Mouse (Mus musculus) embryonic facial prominence, embryonic 14.5 days (tissue): ENCODE data around the gene Sema4d. TPM values are rescaled to one million over a fixed set of nuclear protein-coding genes. Genes with fewer than 3 reads are reported as not detected.

Source experiments
- ATAC-seq: fragments of 200-750 bp; cut with Nextera tagmentation; 2 replicates; pipeline ENCODE4 v1.8.0; 2017; ENCODE audit warnings: low read depth, moderate number of reproducible peaks, moderate TSS enrichment
- DNase-seq: peaks from one replicate; pipeline ENCODE4 v3.0.0-alpha.2; 2015; ENCODE audit warnings: low spot score
- H3K27ac ChIP-seq: fragments of 300-500 bp; sonication (generic); replicated peaks from 2 replicates; pipeline ENCODE4 v1.5.1; 2014; ENCODE audit warnings: low read depth, mild to moderate bottlenecking, low read length, moderate library complexity
- H3K27me3 ChIP-seq: fragments of 300-500 bp; sonication (generic); replicated peaks from 2 replicates; pipeline ENCODE4 v1.6.1; 2014; ENCODE audit warnings: low read length; ENCODE audit not compliant: control insufficient read depth, insufficient read depth
- H3K36me3 ChIP-seq: fragments of 300-500 bp; sonication (generic); 2 replicates; pipeline ENCODE4 v1.6.1; 2014; ENCODE audit warnings: low read length, mixed read lengths; ENCODE audit not compliant: control insufficient read depth, insufficient read depth
- H3K4me1 ChIP-seq: fragments of 300-500 bp; sonication (generic); 2 replicates; pipeline ENCODE4 v1.6.1; 2014; ENCODE audit warnings: antibody characterized with exemption, low read length; ENCODE audit not compliant: control insufficient read depth, insufficient read depth
- H3K4me2 ChIP-seq: fragments of 300-500 bp; sonication (generic); 2 replicates; pipeline ENCODE4 v1.6.1; 2014; ENCODE audit warnings: low read depth, mild to moderate bottlenecking, low read length, moderate library complexity, mixed read lengths
- H3K4me3 ChIP-seq: fragments of 300-500 bp; sonication (generic); 2 replicates; pipeline ENCODE4 v1.5.1; 2014; ENCODE audit warnings: low read depth, mild to moderate bottlenecking, low read length
- H3K9ac ChIP-seq: fragments of 300-500 bp; sonication (generic); 2 replicates; pipeline ENCODE4 v1.6.1; 2014; ENCODE audit warnings: low read depth, mild to moderate bottlenecking, low read length, moderate library complexity, mixed read lengths
- H3K9me3 ChIP-seq: fragments of 300-500 bp; sonication (generic); 2 replicates; pipeline ENCODE4 v1.6.1; 2016; ENCODE audit warnings: low read length; ENCODE audit not compliant: control insufficient read depth
- WGBS: fragments of 180-500 bp; shearing (Covaris S2); extraction: QIAGEN DNeasy Blood & Tissue Kit; methylation state at CpG from one replicate; pipeline ENCODE4 v1.1.7; 2014; 5-methylcytosine and 5-hydroxymethylcytosine counted together
- polyA plus RNA-seq: library from polyadenylated mRNA; unstranded; fragments of >200 nt; fragmentation: Nextera tagmentation; extraction: Ambion mirVana; gene quantifications from 2 replicates; pipeline ENCODE4 v1.2.1, GENCODE M21; 2014

Sema4d gene
- polyA plus RNA-seq, 1 experiment from 2014 or later = 11.7 TPM

- no peak overlapping the region for H3K4me2 ChIP-seq
- DNase-seq = no peak
- H3K27ac ChIP-seq = no peak overlapping the region; the same call in 1 of the 2 replicates
- H3K36me3 ChIP-seq = no peaks in the 10 kb centered on the region
- ATAC-seq = no peak
- WGBS = 62% methylated on average over 13 of the region's 13 CpGs
- peaks cover 10% of the 10 kb centered on the region; the same call in 1 of the 2 replicates for H3K4me1 ChIP-seq
- no peak overlapping the region for H3K9ac ChIP-seq
- H3K4me3 ChIP-seq = no peak overlapping the region
- H3K9me3 ChIP-seq = no peaks in the 10 kb centered on the region
- H3K27me3 ChIP-seq = no peaks in the 10 kb centered on the region
These were observed 57.3 kb downstream of the Sema4d start for GRCm38 (mm10) chr13:51736007-51736911.

DNA sequence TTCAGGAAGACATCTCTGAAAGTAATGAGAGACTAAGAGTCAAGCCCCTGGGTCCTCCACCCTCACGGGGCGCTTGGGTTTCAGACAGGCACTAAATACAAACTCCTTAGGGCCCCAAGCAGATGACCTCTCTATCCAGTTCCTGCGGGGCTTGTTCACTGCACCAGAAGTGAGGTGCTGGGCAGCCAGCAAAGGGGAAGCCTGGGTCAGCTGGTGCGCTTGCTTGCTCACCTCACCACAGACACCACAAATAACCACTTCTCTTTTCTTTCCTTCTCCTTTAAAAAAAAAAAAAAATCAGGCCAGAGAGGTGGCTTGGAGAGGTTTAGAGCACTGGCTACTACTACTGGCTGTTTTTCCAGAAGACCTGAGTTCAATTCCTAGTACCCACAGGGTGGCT is 59.0 kb downstream of the Sema4d start:
- Histone ChIP-seq H3K27me3 (no peaks in the 10 kb centered on the region), H3K4me1 (peaks cover 20% of the 10 kb centered on the region), H3K36me3 (no peaks in the 10 kb centered on the region), H3K27ac (no peak overlapping the region), H3K9me3 (no peaks in the 10 kb centered on the region), H3K4me2 (no peak overlapping the region), H3K4me3 (no peak overlapping the region), H3K9ac (no peak overlapping the region)
- no peak for DNase-seq
- ATAC-seq = no peak
- WGBS = 78% methylated on average over 4 of the region's 4 CpGs

GRCm38 (mm10) chr13:51732097-51732664 is 61.4 kb downstream of the Sema4d start:
- Histone ChIP-seq H3K4me2 (no peak overlapping the region), H3K27me3 (no peaks in the 10 kb centered on the region), H3K9me3 (no peaks in the 10 kb centered on the region), H3K9ac (no peak overlapping the region), H3K36me3 (no peaks in the 10 kb centered on the region), H3K27ac (no peak overlapping the region), H3K4me3 (no peak overlapping the region), H3K4me1 (peaks cover 16% of the 10 kb centered on the region)
- 72% methylated on average over 14 of the region's 14 CpGs for WGBS
- no peak for DNase-seq
- ATAC-seq = no peak

DNA sequence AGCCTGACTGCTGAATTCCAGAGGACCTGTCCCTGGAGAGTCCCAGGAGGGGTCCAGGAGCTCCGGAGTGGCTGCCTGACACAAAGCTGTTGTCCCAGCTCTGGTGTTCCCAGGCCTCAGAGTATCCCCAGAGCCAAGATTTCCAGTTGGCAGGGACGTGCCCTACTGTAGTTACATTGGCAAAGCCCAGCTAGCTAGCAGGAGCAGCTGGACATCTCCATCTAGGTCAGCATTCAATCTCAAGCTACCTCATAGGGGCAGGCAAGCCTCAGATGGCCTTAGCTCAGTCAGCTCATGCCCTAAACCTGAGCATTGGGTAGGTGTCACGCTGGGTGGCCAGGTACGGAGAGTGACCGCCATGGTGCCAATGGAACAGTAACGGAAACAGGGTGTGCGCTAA is 62.1 kb downstream of the Sema4d start:
- no peak overlapping the region for H3K27ac ChIP-seq
- H3K9ac ChIP-seq = no peak overlapping the region
- H3K4me2 ChIP-seq = no peak overlapping the region
- peaks cover 15% of the 10 kb centered on the region for H3K4me1 ChIP-seq
- no peaks in the 10 kb centered on the region for H3K9me3 ChIP-seq
- DNase-seq (no peak), ATAC-seq (no peak)
- no peaks in the 10 kb centered on the region for H3K27me3 ChIP-seq
- H3K36me3 ChIP-seq = no peaks in the 10 kb centered on the region
- H3K4me3 ChIP-seq = no peak overlapping the region
- WGBS = 93% methylated on average over 7 of the region's 7 CpGs

DNA sequence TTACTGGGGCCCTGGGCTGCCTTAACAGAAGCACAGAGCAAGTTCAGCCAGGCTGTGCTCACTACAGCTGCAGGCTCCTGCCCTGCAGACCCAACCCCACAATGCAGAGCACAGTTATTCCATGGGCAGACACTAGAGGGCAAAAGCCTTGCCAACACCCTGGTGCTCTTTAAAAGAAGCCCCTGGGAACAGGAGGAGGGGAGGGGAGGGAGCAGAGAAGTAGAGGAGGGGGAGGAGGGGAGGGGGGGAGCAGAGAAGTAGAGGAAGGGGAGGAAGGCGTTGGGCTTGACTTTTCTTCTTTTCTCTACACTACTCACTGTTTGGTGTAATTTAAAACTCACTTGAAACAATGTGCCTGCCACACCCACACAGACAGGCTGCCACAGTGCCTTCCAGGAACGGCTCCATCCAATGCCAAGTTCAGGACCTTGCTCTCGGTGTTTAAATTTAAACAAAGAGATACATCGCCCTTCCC is 63.6 kb downstream of the Sema4d start:
- 13% methylated on average over 4 of the region's 4 CpGs for WGBS
- no peak overlapping the region for H3K9ac ChIP-seq
- ATAC-seq (peak; percentile 50), DNase-seq (peak; percentile 69)
- peaks cover 19% of the 10 kb centered on the region for H3K4me1 ChIP-seq
- H3K4me2 ChIP-seq = no peak overlapping the region
- H3K27ac ChIP-seq = peak overlapping the region; percentile 33; the same call in 1 of the 2 replicates
- no peak overlapping the region for H3K4me3 ChIP-seq
- no peaks in the 10 kb centered on the region for H3K36me3 ChIP-seq
- no peaks in the 10 kb centered on the region for H3K9me3 ChIP-seq
- no peaks in the 10 kb centered on the region for H3K27me3 ChIP-seq

- H3K4me3 ChIP-seq = no peak overlapping the region
- no peaks in the 10 kb centered on the region for H3K9me3 ChIP-seq
- 42% methylated on average over 6 of the region's 7 CpGs for WGBS
- no peak for ATAC-seq
- DNase-seq = no peak
- no peaks in the 10 kb centered on the region for H3K36me3 ChIP-seq
- no peak overlapping the region for H3K4me2 ChIP-seq
- no peak overlapping the region for H3K27ac ChIP-seq
- H3K27me3 ChIP-seq = no peaks in the 10 kb centered on the region
- peaks cover 18% of the 10 kb centered on the region for H3K4me1 ChIP-seq
- no peak overlapping the region for H3K9ac ChIP-seq
These were observed 66.2 kb downstream of the Sema4d start for GRCm38 (mm10) chr13:51727364-51727763.

- DNase-seq = no peak
These were observed 67.5 kb downstream of the Sema4d start for GRCm38 (mm10) chr13:51725926-51726574.

GRCm38 (mm10) chr13:51725446-51725845 is 68.1 kb downstream of the Sema4d start:
- Histone ChIP-seq H3K9me3 (no peaks in the 10 kb centered on the region), H3K9ac (no peak overlapping the region), H3K4me2 (no peak overlapping the region), H3K4me3 (no peak overlapping the region), H3K36me3 (no peaks in the 10 kb centered on the region), H3K27ac (no peak overlapping the region), H3K27me3 (no peaks in the 10 kb centered on the region), H3K4me1 (peaks cover 15% of the 10 kb centered on the region)
- ATAC-seq = no peak
- no peak for DNase-seq
- 76% methylated on average over 7 of the region's 7 CpGs for WGBS

More at GRCm38 (mm10) chr13:51725926-51726574, 67.5 kb downstream of the Sema4d start:
- Histone ChIP-seq H3K4me3 (no peak overlapping the region), H3K9ac (no peak overlapping the region), H3K4me2 (no peak overlapping the region), H3K9me3 (no peaks in the 10 kb centered on the region), H3K4me1 (peaks cover 15% of the 10 kb centered on the region), H3K27ac (no peak overlapping the region), H3K27me3 (no peaks in the 10 kb centered on the region), H3K36me3 (no peaks in the 10 kb centered on the region)
- ATAC-seq = peak; percentile 17
- 44% methylated on average over 8 of the region's 8 CpGs for WGBS
